Mouse (Mus musculus) heart, adult 2 months (tissue): ENCODE measurements around the gene Xrcc2. TPM values are rescaled to one million over a fixed set of nuclear protein-coding genes. Genes with fewer than 3 reads are reported as not detected.

Source experiments
- DNase-seq, 2 experiments: peaks; one replicate each; pipeline ENCODE4 v3.0.0; 2021
- H3K27ac ChIP-seq: fragments of 200-600 bp; 2 replicates; pipeline ENCODE4 v1.8.1; 2022
- H3K27me3 ChIP-seq: fragments of 200-500 bp; 2 replicates; pipeline ENCODE4 v1.6.1; 2012; ENCODE audit warnings: mild to moderate bottlenecking, low read length, inconsistent platforms, mixed read lengths; ENCODE audit not compliant: control insufficient read depth, insufficient read depth
- H3K36me3 ChIP-seq: fragments of 200-500 bp; 2 replicates; pipeline ENCODE4 v1.6.1; 2012; ENCODE audit warnings: low read length, inconsistent platforms; ENCODE audit not compliant: control insufficient read depth, insufficient read depth
- H3K4me1 ChIP-seq: fragments of 200-500 bp; 2 replicates; pipeline ENCODE4 v1.6.1; 2011; ENCODE audit warnings: low read length; ENCODE audit not compliant: control insufficient read depth, insufficient read depth
- H3K4me3 ChIP-seq: fragments of 200-600 bp; 2 replicates; pipeline ENCODE4 v1.8.1; 2022
- H3K79me2 ChIP-seq: fragments of 200-500 bp; replicated peaks from 2 replicates; pipeline ENCODE4 v1.6.1; 2012; ENCODE audit warnings: mild to moderate bottlenecking, inconsistent platforms, low read length, moderate library complexity, mixed read lengths; ENCODE audit not compliant: control insufficient read depth, insufficient read depth
- H3K9ac ChIP-seq: fragments of 200-500 bp; 2 replicates; pipeline ENCODE4 v1.6.1; 2012; ENCODE audit warnings: low read depth, mild to moderate bottlenecking, control low read depth, inconsistent platforms, low read length, mixed read lengths
- CTCF ChIP-seq: fragments of 200-600 bp; IDR thresholded peaks from 2 replicates; pipeline ENCODE4 v1.8.1; 2022; ENCODE audit warnings: antibody characterized with exemption, mild to moderate bottlenecking, moderate library complexity
- EP300 ChIP-seq: fragments of 200-500 bp; IDR thresholded peaks from 2 replicates; pipeline ENCODE4 v1.6.1; 2011; ENCODE audit warnings: low read depth, low read length, control low read depth; ENCODE audit not compliant: insufficient read depth
- POLR2A ChIP-seq: fragments of 200-500 bp; IDR thresholded peaks from 2 replicates; pipeline ENCODE4 v1.6.1; 2011; ENCODE audit warnings: mild to moderate bottlenecking, low read depth, low read length, control low read depth; ENCODE audit not compliant: insufficient read depth
- WGBS: fragments of 180-500 bp; shearing (Covaris S2); methylation state at CpG from one replicate; pipeline ENCODE4 v1.1.7; 2018; 5-methylcytosine and 5-hydroxymethylcytosine counted together
- intact Hi-C: fragments of 180-260 bp; cut with DNase I; formaldehyde crosslinking; loops from one replicate; pipeline ENCODE4 v1.15.1; 2025
- polyA plus RNA-seq: library from polyadenylated mRNA; depleted of rRNA; stranded (reverse); fragments of >200 nt; gene quantifications from 2 replicates; pipeline ENCODE4 v1.2.3, GENCODE M21; 2012
- total RNA-seq, 2 experiments: library from RNA; stranded (reverse); gene quantifications; 2 replicates each; pipeline ENCODE4 v1.2.3; 2021

Xrcc2 gene
- total and polyA plus RNA-seq, 3 experiments: 3.0 to 7.3 (median 4.8) TPM

- TF ChIP-seq EP300: no peak
- TF ChIP-seq POLR2A: no peak
- no peak for TF ChIP-seq CTCF
- WGBS: 78% methylated on average over 7 of the region's 7 CpGs
- Histone ChIP-seq H3K27me3 (no peaks in the 10 kb centered on the region), H3K79me2 (no peaks in the 10 kb centered on the region), H3K4me3 (no peak overlapping the region), H3K4me1 (no peaks in the 10 kb centered on the region), H3K27ac (no peak overlapping the region), H3K36me3 (no peaks in the 10 kb centered on the region), H3K9ac (no peak overlapping the region)
- intact Hi-C loops: no loop called here
- DNase-seq: no peak
Measured at GRCm38 (mm10) chr5:25696256-25696655, 9.4 kb downstream of the Xrcc2 start.

- H3K36me3 ChIP-seq: no peaks in the 10 kb centered on the region
- 59% methylated on average over 6 of the region's 6 CpGs for WGBS
- DNase-seq: no peak
- TF ChIP-seq POLR2A: no peak
- no peak for TF ChIP-seq EP300
- no peak for TF ChIP-seq CTCF
- H3K79me2 ChIP-seq: no peaks in the 10 kb centered on the region
- no peak overlapping the region for H3K27ac ChIP-seq
- no peak overlapping the region for H3K9ac ChIP-seq
- H3K4me3 ChIP-seq: no peak overlapping the region
- intact Hi-C loops: no loop called here
- H3K27me3 ChIP-seq: no peaks in the 10 kb centered on the region
- H3K4me1 ChIP-seq: no peaks in the 10 kb centered on the region
Measured at GRCm38 (mm10) chr5:25695786-25696185, 9.8 kb downstream of the Xrcc2 start.

GRCm38 (mm10) chr5:25671696-25672520 lies 33.7 kb downstream of the Xrcc2 start:
- no peaks in the 10 kb centered on the region for H3K27me3 ChIP-seq
- no peak overlapping the region for H3K27ac ChIP-seq
- TF ChIP-seq EP300: no peak
- no peak for TF ChIP-seq CTCF
- no peak for TF ChIP-seq POLR2A
- H3K4me1 ChIP-seq: no peaks in the 10 kb centered on the region
- 88% methylated on average over 31 of the region's 31 CpGs for WGBS
- no peak for DNase-seq
- no peak overlapping the region for H3K9ac ChIP-seq
- no peaks in the 10 kb centered on the region for H3K36me3 ChIP-seq
- H3K4me3 ChIP-seq: no peak overlapping the region
- intact Hi-C loops: no loop called here
- no peaks in the 10 kb centered on the region for H3K79me2 ChIP-seq

- no peaks in the 10 kb centered on the region for H3K27me3 ChIP-seq
- no peaks in the 10 kb centered on the region for H3K36me3 ChIP-seq
- no peak overlapping the region for H3K27ac ChIP-seq
- DNase-seq: no peak
- no peak overlapping the region for H3K9ac ChIP-seq
- H3K4me3 ChIP-seq: no peak overlapping the region
- intact Hi-C loops: no loop called here
- TF ChIP-seq POLR2A (no peak), EP300 (no peak), CTCF (no peak)
- WGBS: 78% methylated on average over 3 of the region's 3 CpGs
- H3K4me1 ChIP-seq: 0 out of 2 replicates have a peak, but pooled peaks cover 2% of the 10 kb centered on the region
- H3K79me2 ChIP-seq: no peaks in the 10 kb centered on the region
Measured at GRCm38 (mm10) chr5:25671051-25671450, 34.6 kb downstream of the Xrcc2 start.

GRCm38 (mm10) chr5:25668306-25668705 lies 37.3 kb downstream of the Xrcc2 start:
- Histone ChIP-seq H3K36me3 (no peaks in the 10 kb centered on the region), H3K79me2 (no peaks in the 10 kb centered on the region), H3K27ac (no peak overlapping the region), H3K4me3 (no peak overlapping the region), H3K27me3 (no peaks in the 10 kb centered on the region), H3K9ac (no peak overlapping the region), H3K4me1 (0 out of 2 replicates have a peak, but pooled peaks cover 2% of the 10 kb centered on the region)
- TF ChIP-seq CTCF: no peak
- no peak for TF ChIP-seq EP300
- TF ChIP-seq POLR2A: no peak
- 89% methylated on average over 9 of the region's 9 CpGs for WGBS
- DNase-seq: no peak
- intact Hi-C loops: no loop called here

GRCm38 (mm10) chr5:25666684-25667083 lies 38.9 kb downstream of the Xrcc2 start:
- intact Hi-C loops: no loop called here
- 0 out of 2 replicates have a peak, but pooled peaks cover 2% of the 10 kb centered on the region for H3K4me1 ChIP-seq
- no peak overlapping the region for H3K27ac ChIP-seq
- TF ChIP-seq EP300 (no peak), CTCF (no peak), POLR2A (no peak)
- 82% methylated on average over 9 of the region's 9 CpGs for WGBS
- H3K27me3 ChIP-seq: no peaks in the 10 kb centered on the region
- H3K79me2 ChIP-seq: no peaks in the 10 kb centered on the region
- no peaks in the 10 kb centered on the region for H3K36me3 ChIP-seq
- DNase-seq: no peak
- H3K4me3 ChIP-seq: no peak overlapping the region
- H3K9ac ChIP-seq: no peak overlapping the region
